ENCODE assay signal across 8 mouse cellular contexts in genomic region chr11:70653345-70654197, GRCm38 (mm10). TPM values are rescaled to one million over a fixed set of nuclear protein-coding genes. Genes with fewer than 3 reads are reported as not detected.
A peak's percentile ranks its signal among the peaks of the same experiment; 100 is the strongest.
DNase-seq lines count a peak whose midpoint lies in the region; ATAC-seq lines count a peak whose summit lies in the region.

No protein-coding gene starts in this region.

- peak; percentile 29 for ATAC-seq in kidney, embryonic 14.5 days (ENCODE audit: low FRiP score, low TSS enrichment)
- ATAC-seq in lung, embryonic 16.5 days (ENCODE audit: low read depth) = peak; percentile 63

- H3K4me3 ChIP-seq in kidney, embryonic 14.5 days (ENCODE audit: low read length) = peak overlapping the region; percentile 93
- peak overlapping the region; percentile 100 for H3K4me3 ChIP-seq in lung, embryonic 16.5 days (ENCODE audit: low read length)

- H3K4me1 ChIP-seq in kidney, embryonic 14.5 days (ENCODE audit: control insufficient read depth, insufficient read depth, low read length) = peaks cover 54% of the 10 kb centered on the region
- H3K4me1 ChIP-seq in lung, embryonic 16.5 days (replicated peaks; ENCODE audit: control insufficient read depth, insufficient read depth, low read length) = peaks cover 58% of the 10 kb centered on the region

- peak overlapping the region; percentile 99 for H3K27ac ChIP-seq in kidney, embryonic 14.5 days (ENCODE audit: low read depth, low read length)
- H3K27ac ChIP-seq in lung, embryonic 16.5 days (ENCODE audit: low read length) = peak overlapping the region; percentile 99

- under 1% methylated on average over 63 of the region's 63 CpGs for WGBS in kidney, embryonic 14.5 days
- under 1% methylated on average over 52 of the region's 63 CpGs for WGBS in lung, embryonic 16.5 days

- peak; percentile 84 for DNase-seq in CD4-positive, CD25-positive, alpha-beta regulatory T cell, adult 2 months (ENCODE audit: low read depth, low spot score)
- DNase-seq in adrenal gland, adult (ENCODE audit: inconsistent age in 2 of 2, low spot score in 1 of 2) = peak; percentile 79 to 93
- DNase-seq in embryo, embryonic 9.5 days (ENCODE audit: extremely low spot score) = peak; percentile 88
- DNase-seq in heart, adult 9 months (ENCODE audit: low spot score in 2 of 2) = peak; percentile 64 to 70
- peak; percentile 54 for DNase-seq in ovary, adult 18-20 months (ENCODE audit: low spot score)
- DNase-seq in thymus, postnatal 25 days = peak; percentile 86

- H3K27me3 ChIP-seq in kidney, embryonic 14.5 days (ENCODE audit: control insufficient read depth, insufficient read depth, low read length) = no peaks in the 10 kb centered on the region
- H3K27me3 ChIP-seq in lung, embryonic 16.5 days (ENCODE audit: control insufficient read depth, insufficient read depth, low read depth, low read length) = no peaks in the 10 kb centered on the region

- H3K9me3 ChIP-seq in kidney, embryonic 14.5 days (ENCODE audit: control insufficient read depth, low read length) = no peaks in the 10 kb centered on the region
- no peaks in the 10 kb centered on the region for H3K9me3 ChIP-seq in lung, embryonic 16.5 days (ENCODE audit: control insufficient read depth, low read length)

- peak overlapping the region; percentile 95 for H3K9ac ChIP-seq in kidney, embryonic 14.5 days (ENCODE audit: low read depth, low read length)
- peak overlapping the region; percentile 100 for H3K9ac ChIP-seq in lung, embryonic 16.5 days (ENCODE audit: low read length)

- H3K36me3 ChIP-seq in kidney, embryonic 14.5 days (ENCODE audit: control insufficient read depth, insufficient read depth, low read length) = peaks cover 44% of the 10 kb centered on the region
- peaks cover 33% of the 10 kb centered on the region for H3K36me3 ChIP-seq in lung, embryonic 16.5 days (ENCODE audit: control insufficient read depth, insufficient read depth, low read length)

- H3K4me2 ChIP-seq in kidney, embryonic 14.5 days (replicated peaks; ENCODE audit: low read depth, low read length) = peak overlapping the region; percentile 71
- H3K4me2 ChIP-seq in lung, embryonic 16.5 days (ENCODE audit: low read depth, low read length) = peak overlapping the region; percentile 73

RNA-seq across cellular contexts. Expression of gene Pfn1, which starts 0.9 kb away (rescaled TPM):
- polyA plus RNA-seq in kidney, embryonic 14.5 days (2014; fragmentation: Nextera tagmentation; extraction: Ambion mirVana) = 1,900 and 2,186 TPM in 2 replicates
- 1,825 and 2,189 TPM in 2 replicates for polyA plus RNA-seq in lung, embryonic 16.5 days (2015; fragmentation: Nextera tagmentation; extraction: Ambion mirVana)

RNA-seq across cellular contexts. Expression of gene Eno3, which starts 3.4 kb away (rescaled TPM):
- 22.4 and 26.8 TPM in 2 replicates for polyA plus RNA-seq in kidney, embryonic 14.5 days (2014; fragmentation: Nextera tagmentation; extraction: Ambion mirVana)
- polyA plus RNA-seq in lung, embryonic 16.5 days (2015; fragmentation: Nextera tagmentation; extraction: Ambion mirVana) = 37.9 and 56.8 TPM in 2 replicates

RNA-seq across cellular contexts. Expression of gene Slc25a11, which starts 6.3 kb away (rescaled TPM):
- 153 and 171 TPM in 2 replicates for polyA plus RNA-seq in kidney, embryonic 14.5 days (2014; fragmentation: Nextera tagmentation; extraction: Ambion mirVana)
- 156 and 171 TPM in 2 replicates for polyA plus RNA-seq in lung, embryonic 16.5 days (2015; fragmentation: Nextera tagmentation; extraction: Ambion mirVana)

RNA-seq across cellular contexts. Expression of gene Rnf167, which starts 6.5 kb away (rescaled TPM):
- polyA plus RNA-seq in kidney, embryonic 14.5 days (2014; fragmentation: Nextera tagmentation; extraction: Ambion mirVana) = 83.0 and 109 TPM in 2 replicates
- polyA plus RNA-seq in lung, embryonic 16.5 days (2015; fragmentation: Nextera tagmentation; extraction: Ambion mirVana) = 129 and 134 TPM in 2 replicates

RNA-seq across cellular contexts. Expression of gene Gp1ba, which starts 14.6 kb away (rescaled TPM):
- 0.29 and 0.35 TPM in 2 replicates for polyA plus RNA-seq in kidney, embryonic 14.5 days (2014; fragmentation: Nextera tagmentation; extraction: Ambion mirVana)
- polyA plus RNA-seq in lung, embryonic 16.5 days (2015; fragmentation: Nextera tagmentation; extraction: Ambion mirVana) = 0.35 and 0.50 TPM in 2 replicates

Comparison
In these comparisons a context has a peak if more than half of its experiments do, and no peak if none do; other contexts are left out.
1. Peak in every context shown above with its lines: DNase-seq, ATAC-seq, H3K4me3 ChIP-seq and H3K27ac ChIP-seq.